Mouse (Mus musculus): ENCODE data around the gene Eme2. TPM values are rescaled to one million over a fixed set of nuclear protein-coding genes. Genes with fewer than 3 reads are reported as not detected.

The Eme2 gene
- polyA plus RNA-seq, 1 experiment: 55.3 TPM

DNA sequence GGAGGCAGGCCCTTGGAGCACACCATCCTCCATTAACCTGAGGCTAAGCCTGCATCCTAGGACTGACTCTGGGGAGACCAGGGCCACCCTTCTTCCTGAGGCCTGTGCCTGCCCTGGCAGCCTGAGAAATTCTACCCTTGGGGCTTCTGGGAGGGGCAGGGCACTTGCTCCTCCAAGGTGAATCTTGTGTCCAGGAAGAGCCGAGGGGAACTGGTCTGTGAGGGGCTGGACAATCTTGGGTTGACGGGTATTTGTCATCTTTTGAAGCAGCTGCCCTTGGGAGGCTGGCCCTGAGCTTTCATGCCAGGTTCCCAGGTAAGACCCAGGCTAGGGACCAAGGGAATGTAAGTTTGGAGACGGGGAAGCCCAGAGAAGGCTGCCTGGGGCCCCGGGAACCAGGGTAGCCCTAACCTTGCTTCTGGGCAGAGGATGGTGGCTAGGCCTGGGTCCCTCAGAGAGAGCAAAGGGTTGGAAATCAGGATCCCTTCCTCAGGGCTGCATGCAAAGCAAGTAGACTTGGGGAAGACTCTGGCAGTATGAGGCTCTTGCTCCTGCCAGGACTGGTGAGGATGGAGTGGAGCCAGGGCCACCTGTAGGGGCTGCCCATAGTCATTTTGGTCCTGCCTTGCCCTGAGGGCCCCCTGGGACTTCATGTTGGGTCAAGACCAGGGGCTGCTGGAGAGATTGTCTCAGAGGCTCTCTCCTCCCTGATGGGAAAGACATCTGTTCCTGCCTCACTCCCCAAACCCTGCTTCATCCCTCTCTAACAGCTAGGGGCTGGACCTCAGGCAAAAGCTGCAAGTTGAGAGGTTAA is 3.4 kb upstream of the Eme2 start:
- Histone ChIP-seq H3K4me1 (replicated peaks; ENCODE audit: control insufficient read depth, insufficient read depth, low read length) (peaks cover 26% of the 10 kb centered on the region), H3K27me3 (ENCODE audit: control insufficient read depth, insufficient read depth, low read length) (no peaks in the 10 kb centered on the region), H3K36me3 (ENCODE audit: control insufficient read depth, insufficient read depth, low read length) (peaks cover 38% of the 10 kb centered on the region), H3K4me3 (ENCODE audit: control insufficient read depth, insufficient read depth, low read length) (no peak overlapping the region), H3K27ac (ENCODE audit: control insufficient read depth, insufficient read depth, low read length) (no peak overlapping the region)
- no peak for DNase-seq
- 99% methylated on average over 4 of the region's 4 CpGs for WGBS
- TF ChIP-seq CTCF (IDR thresholded peaks at IDR 0.05; ENCODE audit: borderline replicate concordance, control insufficient read depth, extremely low read depth, insufficient read depth, low read length, poor library complexity): no peak
- TF ChIP-seq POLR2A (IDR thresholded peaks at IDR 0.05; ENCODE audit: control insufficient read depth, extremely low read depth, insufficient read depth, low read length, poor library complexity): no peak

- Histone ChIP-seq H3K36me3 (ENCODE audit: control insufficient read depth, insufficient read depth, low read length) (peaks cover 32% of the 10 kb centered on the region), H3K27ac (ENCODE audit: control insufficient read depth, insufficient read depth, low read length) (no peak overlapping the region), H3K4me1 (replicated peaks; ENCODE audit: control insufficient read depth, insufficient read depth, low read length) (peaks cover 26% of the 10 kb centered on the region), H3K4me3 (ENCODE audit: control insufficient read depth, insufficient read depth, low read length) (no peak overlapping the region), H3K27me3 (ENCODE audit: control insufficient read depth, insufficient read depth, low read length) (no peaks in the 10 kb centered on the region)
- no peak for DNase-seq
- TF ChIP-seq POLR2A (IDR thresholded peaks at IDR 0.05; ENCODE audit: control insufficient read depth, extremely low read depth, insufficient read depth, low read length, poor library complexity) (no peak), CTCF (IDR thresholded peaks at IDR 0.05; ENCODE audit: borderline replicate concordance, control insufficient read depth, extremely low read depth, insufficient read depth, low read length, poor library complexity) (no peak)
- WGBS: 97% methylated on average over 4 of the region's 4 CpGs
Measured at GRCm38 (mm10) chr17:24897600-24897999, 2.7 kb upstream of the Eme2 start.

DNA sequence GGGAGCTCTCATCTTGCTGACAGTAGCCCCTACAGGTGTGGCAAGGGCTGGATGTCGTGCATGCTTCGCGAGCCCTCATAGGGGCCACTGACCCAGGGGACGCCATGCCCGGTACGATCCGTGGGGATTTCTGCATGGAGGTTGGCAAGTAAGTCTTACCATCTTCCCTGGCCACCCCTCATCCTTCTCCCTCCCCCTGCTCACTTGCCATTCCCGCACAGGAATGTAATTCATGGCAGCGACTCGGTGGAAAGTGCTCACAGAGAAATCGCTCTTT is 2.0 kb upstream of the Eme2 start:
- H3K4me3 ChIP-seq (ENCODE audit: control insufficient read depth, insufficient read depth, low read length): peak overlapping the region; percentile 71
- no peak overlapping the region for H3K27ac ChIP-seq (ENCODE audit: control insufficient read depth, insufficient read depth, low read length)
- no peaks in the 10 kb centered on the region for H3K27me3 ChIP-seq (ENCODE audit: control insufficient read depth, insufficient read depth, low read length)
- TF ChIP-seq POLR2A (IDR thresholded peaks at IDR 0.05; ENCODE audit: control insufficient read depth, extremely low read depth, insufficient read depth, low read length, poor library complexity): no peak
- TF ChIP-seq CTCF (IDR thresholded peaks at IDR 0.05; ENCODE audit: borderline replicate concordance, control insufficient read depth, extremely low read depth, insufficient read depth, low read length, poor library complexity): no peak
- DNase-seq: no peak
- peaks cover 26% of the 10 kb centered on the region for H3K4me1 ChIP-seq (replicated peaks; ENCODE audit: control insufficient read depth, insufficient read depth, low read length)
- WGBS: 68% methylated on average over 11 of the region's 11 CpGs
- H3K36me3 ChIP-seq (ENCODE audit: control insufficient read depth, insufficient read depth, low read length): peaks cover 32% of the 10 kb centered on the region

- Histone ChIP-seq H3K27me3 (ENCODE audit: control insufficient read depth, insufficient read depth, low read length) (no peaks in the 10 kb centered on the region), H3K27ac (ENCODE audit: control insufficient read depth, insufficient read depth, low read length) (peak within 1 kb of the TSS; percentile 67), H3K4me1 (replicated peaks; ENCODE audit: control insufficient read depth, insufficient read depth, low read length) (peaks cover 26% of the 10 kb centered on the region), H3K4me3 (ENCODE audit: control insufficient read depth, insufficient read depth, low read length) (peak within 1 kb of the TSS; percentile 71), H3K36me3 (ENCODE audit: control insufficient read depth, insufficient read depth, low read length) (peaks cover 27% of the 10 kb centered on the region)
- peak; percentile 70 for DNase-seq
- TF ChIP-seq CTCF (IDR thresholded peaks at IDR 0.05; ENCODE audit: borderline replicate concordance, control insufficient read depth, extremely low read depth, insufficient read depth, low read length, poor library complexity) (no peak), POLR2A (IDR thresholded peaks at IDR 0.05; ENCODE audit: control insufficient read depth, extremely low read depth, insufficient read depth, low read length, poor library complexity) (no peak)
- 1% methylated on average over 50 of the region's 50 CpGs for WGBS
Measured at GRCm38 (mm10) chr17:24896241-24896992, 1.5 kb upstream of the Eme2 start, which contains the start of gene Nme3. Gene Nme3 (plus strand): TSS chr17:24896500.

DNA sequence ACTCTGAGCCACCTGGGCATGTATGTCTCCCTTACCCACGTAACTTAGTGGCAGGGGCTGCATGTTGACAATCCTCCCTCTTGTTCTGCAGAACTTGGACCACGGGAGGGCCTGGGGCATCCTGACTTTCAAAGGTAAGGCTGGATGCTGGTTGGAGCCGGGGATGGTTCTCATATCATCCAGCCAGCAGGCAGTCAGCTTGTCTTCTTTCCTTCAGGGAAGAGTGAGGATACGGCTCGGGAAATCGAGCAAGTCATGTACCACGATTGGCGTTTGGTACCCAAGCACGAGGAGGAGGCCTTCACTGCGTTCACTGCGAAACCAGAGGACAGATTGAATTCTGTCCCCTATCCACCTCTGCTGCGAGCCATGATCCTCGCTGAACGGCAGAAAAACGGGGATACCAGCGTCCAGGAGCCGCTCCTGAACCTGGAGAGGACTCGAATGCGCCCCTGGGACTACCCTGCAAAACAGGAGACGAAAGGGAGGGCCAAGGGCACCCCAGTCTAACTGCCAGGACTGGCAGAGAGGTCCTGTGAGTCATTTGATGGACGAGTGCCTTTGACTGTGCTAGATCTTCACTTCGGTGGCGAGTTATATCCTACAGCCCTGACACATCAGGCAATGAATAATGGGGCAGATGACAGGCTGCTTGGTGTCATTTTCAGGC is 819 bp upstream of the Eme2 start:
- TF ChIP-seq CTCF (IDR thresholded peaks at IDR 0.05; ENCODE audit: borderline replicate concordance, control insufficient read depth, extremely low read depth, insufficient read depth, low read length, poor library complexity): no peak
- TF ChIP-seq POLR2A (IDR thresholded peaks at IDR 0.05; ENCODE audit: control insufficient read depth, extremely low read depth, insufficient read depth, low read length, poor library complexity): no peak
- peaks cover 28% of the 10 kb centered on the region for H3K36me3 ChIP-seq (ENCODE audit: control insufficient read depth, insufficient read depth, low read length)
- DNase-seq: no peak
- peak overlapping the region; percentile 67 for H3K27ac ChIP-seq (ENCODE audit: control insufficient read depth, insufficient read depth, low read length)
- WGBS: 5% methylated on average over 23 of the region's 23 CpGs
- H3K4me3 ChIP-seq (ENCODE audit: control insufficient read depth, insufficient read depth, low read length): peak overlapping the region; percentile 71
- H3K4me1 ChIP-seq (replicated peaks; ENCODE audit: control insufficient read depth, insufficient read depth, low read length): peaks cover 26% of the 10 kb centered on the region
- no peaks in the 10 kb centered on the region for H3K27me3 ChIP-seq (ENCODE audit: control insufficient read depth, insufficient read depth, low read length)

Data from thymus, adult 2 months (tissue).